Mouse (Mus musculus): ENCODE data around the gene Slc18a3.
A peak's percentile ranks its signal among the peaks of the same experiment; 100 is the strongest.

Gene Slc18a3

GRCm38 (mm10) chr14:32464601-32465505, at the start of gene Slc18a3:
TSS of gene Slc18a3 (minus strand) at chr14:32464850.
- peak; percentile 43 for DNase-seq (ENCODE audit: low spot score)

- peak; percentile 99 for DNase-seq (ENCODE audit: low spot score)
These were observed 48.8 kb upstream of the Slc18a3 start, which contains the start of gene Ercc6 for GRCm38 (mm10) chr14:32513336-32514032. TSS of gene Ercc6 (plus strand) at chr14:32513521.

GRCm38 (mm10) chr14:32512912-32513311, 48.3 kb upstream of the Slc18a3 start:
- DNase-seq (ENCODE audit: low spot score): no peak

GRCm38 (mm10) chr14:32509443-32509961, 44.9 kb upstream of the Slc18a3 start:
- no peak for DNase-seq (ENCODE audit: low spot score)

- no peak for DNase-seq (ENCODE audit: low spot score)
These were observed 43.6 kb upstream of the Slc18a3 start for GRCm38 (mm10) chr14:32508105-32508835.

GRCm38 (mm10) chr14:32507216-32507615, 42.6 kb upstream of the Slc18a3 start:
- DNase-seq (ENCODE audit: low spot score): no peak

GRCm38 (mm10) chr14:32506329-32506728, 41.7 kb upstream of the Slc18a3 start:
- no peak for DNase-seq (ENCODE audit: low spot score)

GRCm38 (mm10) chr14:32503897-32504296, 39.2 kb upstream of the Slc18a3 start:
- DNase-seq (ENCODE audit: low spot score): no peak

- DNase-seq (ENCODE audit: low spot score): no peak
These were observed 38.4 kb upstream of the Slc18a3 start for GRCm38 (mm10) chr14:32502764-32503688.

- DNase-seq (ENCODE audit: low spot score): no peak
These were observed 36.7 kb upstream of the Slc18a3 start for GRCm38 (mm10) chr14:32501303-32501702.

- no peak for DNase-seq (ENCODE audit: low spot score)
These were observed 31.6 kb upstream of the Slc18a3 start for GRCm38 (mm10) chr14:32496115-32496850.

GRCm38 (mm10) chr14:32492521-32492920, 27.9 kb upstream of the Slc18a3 start:
- peak; percentile 56 for DNase-seq (ENCODE audit: low spot score)

- DNase-seq (ENCODE audit: low spot score): peak; percentile 81
These were observed 17.4 kb upstream of the Slc18a3 start for GRCm38 (mm10) chr14:32482061-32482460.

GRCm38 (mm10) chr14:32477581-32477980, 12.9 kb upstream of the Slc18a3 start:
- DNase-seq (ENCODE audit: low spot score): no peak

GRCm38 (mm10) chr14:32476559-32476958, 11.9 kb upstream of the Slc18a3 start:
- no peak for DNase-seq (ENCODE audit: low spot score)

- peak; percentile 86 for DNase-seq (ENCODE audit: low spot score)
These were observed 8.3 kb upstream of the Slc18a3 start for GRCm38 (mm10) chr14:32472996-32473395.

GRCm38 (mm10) chr14:32467606-32468005, 3.0 kb upstream of the Slc18a3 start:
- DNase-seq (ENCODE audit: low spot score): peak; percentile 75

- no peak for DNase-seq (ENCODE audit: low spot score)
These were observed 1.2 kb upstream of the Slc18a3 start, which contains the start of gene Chat for GRCm38 (mm10) chr14:32465889-32466288. TSS of gene Chat (minus strand) at chr14:32465989.

GRCm38 (mm10) chr14:32465506-32465870, 838 bp upstream of the Slc18a3 start:
- no peak for DNase-seq (ENCODE audit: low spot score)
